In the genomic region with DNA sequence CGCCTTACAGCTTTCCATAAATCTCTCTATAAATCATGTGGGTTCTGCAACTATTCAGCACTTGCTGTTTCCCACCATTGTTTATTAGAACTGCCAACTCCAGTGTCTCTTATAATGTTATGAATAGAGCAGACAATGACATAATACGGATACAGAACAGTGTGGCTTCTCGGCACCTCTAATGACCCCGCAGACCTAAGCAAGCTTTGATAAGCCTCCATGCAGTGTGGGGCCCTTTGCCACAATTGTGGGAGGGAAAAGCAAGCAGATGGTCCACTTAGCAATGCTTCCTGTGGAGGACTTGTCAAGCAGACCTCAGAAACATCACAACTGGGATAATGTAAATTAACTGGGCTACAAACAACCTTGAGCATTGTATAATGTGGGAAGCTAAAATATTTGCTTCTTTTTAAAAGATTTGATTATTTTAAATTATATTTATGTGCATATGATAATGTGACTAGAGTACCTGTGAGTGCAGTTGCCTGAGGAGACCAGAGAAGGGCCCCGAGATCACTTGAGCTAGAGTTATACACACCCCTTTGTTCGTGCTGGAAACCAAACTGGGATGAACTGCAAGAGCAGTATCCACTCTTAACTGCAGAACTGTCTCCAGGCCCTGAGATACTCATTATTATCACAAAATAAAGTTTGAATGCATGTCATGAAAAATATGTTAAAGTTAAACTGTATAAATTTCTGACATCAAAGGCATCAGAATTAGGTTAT, we compare ENCODE assay signal across 18 mouse cellular contexts.
DNase-seq lines count a peak whose midpoint lies in the region; ATAC-seq lines count a peak whose summit lies in the region.
"Had no signal": no experiment of that assay in that cellular context is flagged by ENCODE, and none has a peak within 500 bp of the region (broad histone marks: within the 10 kb centered on the region; RNA-seq: fewer than 3 reads in every experiment).

No protein-coding gene starts in this region.

- H3K4me2 ChIP-seq in kidney, embryonic 15.5 days: no peak overlapping the region
- H3K4me2 ChIP-seq: embryonic facial prominence, embryonic 15.5 days; heart, embryonic 12.5 days; lung, embryonic 15.5 days had no signal

- H3K9me3 ChIP-seq in kidney, embryonic 15.5 days (replicated peaks): no peaks in the 10 kb centered on the region
- H3K9me3 ChIP-seq in heart, embryonic 10.5 days: no peaks in the 10 kb centered on the region
- H3K9me3 ChIP-seq: embryonic facial prominence, embryonic 15.5 days; heart, embryonic 12.5 days; lung, embryonic 15.5 days had no signal

- H3K36me3 ChIP-seq in kidney, embryonic 15.5 days: no peaks in the 10 kb centered on the region
- no peaks in the 10 kb centered on the region for H3K36me3 ChIP-seq in heart, embryonic 10.5 days
- H3K36me3 ChIP-seq: embryonic facial prominence, embryonic 15.5 days; heart, embryonic 12.5 days; lung, embryonic 15.5 days had no signal

- WGBS in kidney, embryonic 15.5 days: 41% methylated on average over 6 of the region's 6 CpGs
- 56% methylated on average over 6 of the region's 6 CpGs for WGBS in heart, embryonic 10.5 days

- no peak overlapping the region for H3K27ac ChIP-seq in kidney, embryonic 15.5 days
- H3K27ac ChIP-seq in heart, embryonic 10.5 days: no peak overlapping the region
- H3K27ac ChIP-seq: embryonic facial prominence, embryonic 15.5 days; lung, embryonic 15.5 days had no signal

- peak; percentile 28 for DNase-seq in embryo, embryonic 10 days (ENCODE audit: low spot score)
- no peak for DNase-seq in embryo, embryonic 9.5 days (ENCODE audit: extremely low spot score)
- DNase-seq in kidney, adult 18-20 months: no peak
- DNase-seq in embryo, embryonic 10.5 days (ENCODE audit: low spot score): peak; percentile 9
- peak; percentile 6 for DNase-seq in mesoderm, embryonic 11.5 days (ENCODE audit: low read depth, low spot score)
- DNase-seq in gastrocnemius, postnatal 4 days (ENCODE audit: low spot score in 2 of 2): no peak
- no peak for DNase-seq in heart, embryonic 10.5 days (ENCODE audit: low spot score)
- DNase-seq: adrenal gland, postnatal 14 days; cerebellum, postnatal 25 days; gastrocnemius, postnatal 10 days; heart, postnatal 36 days; kidney, adult 9 months; layer of hippocampus, adult 9-11 months; thymus, adult 18-20 months had no signal

- ATAC-seq in kidney, embryonic 15.5 days (replicated peaks; ENCODE audit: low FRiP score): peak; percentile 78

- no peak overlapping the region for H3K4me3 ChIP-seq in kidney, embryonic 15.5 days (replicated peaks)
- H3K4me3 ChIP-seq in heart, embryonic 10.5 days: no peak overlapping the region
- H3K4me3 ChIP-seq: embryonic facial prominence, embryonic 15.5 days; heart, embryonic 12.5 days; lung, embryonic 15.5 days had no signal

- no peaks in the 10 kb centered on the region for H3K27me3 ChIP-seq in kidney, embryonic 15.5 days
- no peaks in the 10 kb centered on the region for H3K27me3 ChIP-seq in heart, embryonic 10.5 days (ENCODE audit: insufficient read depth, poor library complexity, severe bottlenecking)
- H3K27me3 ChIP-seq: embryonic facial prominence, embryonic 15.5 days; heart, embryonic 12.5 days; lung, embryonic 15.5 days had no signal

- H3K4me1 ChIP-seq in kidney, embryonic 15.5 days: no peaks in the 10 kb centered on the region
- H3K4me1 ChIP-seq in heart, embryonic 10.5 days: no peaks in the 10 kb centered on the region
- H3K4me1 ChIP-seq: embryonic facial prominence, embryonic 15.5 days; heart, embryonic 12.5 days; lung, embryonic 15.5 days had no signal

- no peak overlapping the region for H3K9ac ChIP-seq in kidney, embryonic 15.5 days
- H3K9ac ChIP-seq: embryonic facial prominence, embryonic 15.5 days; heart, embryonic 12.5 days; lung, embryonic 15.5 days had no signal

Comparison
In these comparisons a context has a peak if more than half of its experiments do, and no peak if none do; other contexts are left out.
1. DNase-seq: peak in embryo, embryonic 10 days (single experiment), embryo, embryonic 10.5 days (single experiment) and mesoderm, embryonic 11.5 days (single experiment); none in embryo, embryonic 9.5 days (single experiment), kidney, adult 18-20 months (single experiment), gastrocnemius, postnatal 4 days (0 of 2) and heart, embryonic 10.5 days (single experiment).